Mouse (Mus musculus) megakaryocyte-erythroid progenitor cell, adult 5-6 weeks (primary cell): Measurements from ENCODE around the gene Pole4. TPM values are rescaled to one million over a fixed set of nuclear protein-coding genes. Genes with fewer than 3 reads are reported as not detected.
"Not testable (repeated sequence)": the region's sequence is repeated elsewhere in the genome, so short reads cannot be mapped to it uniquely, and the experiment has no call there.

Experiments
- ATAC-seq: replicated peaks from 2 replicates; pipeline ENCODE4 v1.8.0; 2016; ENCODE audit warnings: mild to moderate bottlenecking, inconsistent platforms; ENCODE audit not compliant: severe bottlenecking, poor library complexity, low FRiP score, low TSS enrichment
- total RNA-seq, 2 experiments: library from RNA; stranded (forward) in 1 of 2; stranded (reverse) in 1 of 2; fragments of 200-1000, 215-1000 nt in 1 of 2; fragments of >200 nt in 1 of 2; fragmentation: Nextera tagmentation in 1 of 2; gene quantifications; 2 replicates each; pipeline ENCODE4 v1.2.3; 2014 to 2017

Pole4 gene
- total RNA-seq, 2 experiments from 2014 or later, result 38.8 to 66.7 TPM

DNA sequence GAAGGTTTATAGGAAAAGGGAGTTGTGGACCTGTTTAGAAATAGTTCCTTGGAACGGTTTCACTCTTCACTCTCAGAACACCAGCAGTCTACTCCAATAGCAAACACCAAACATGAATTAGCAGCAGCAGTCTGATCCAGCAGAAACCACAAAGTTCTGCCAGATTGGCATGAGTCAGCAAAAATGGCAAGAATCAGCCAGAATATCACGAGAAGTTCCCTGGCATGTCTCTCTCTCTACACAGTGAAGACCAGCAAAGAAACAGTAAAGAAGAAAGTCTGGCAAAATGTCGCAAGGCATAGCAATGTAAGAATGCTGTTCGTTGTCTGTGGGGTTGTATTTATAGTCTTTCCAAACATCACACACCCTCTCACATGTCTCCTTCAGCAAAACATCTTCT, 11.0 kb upstream of the Pole4 start:
- ATAC-seq, result no peak

DNA sequence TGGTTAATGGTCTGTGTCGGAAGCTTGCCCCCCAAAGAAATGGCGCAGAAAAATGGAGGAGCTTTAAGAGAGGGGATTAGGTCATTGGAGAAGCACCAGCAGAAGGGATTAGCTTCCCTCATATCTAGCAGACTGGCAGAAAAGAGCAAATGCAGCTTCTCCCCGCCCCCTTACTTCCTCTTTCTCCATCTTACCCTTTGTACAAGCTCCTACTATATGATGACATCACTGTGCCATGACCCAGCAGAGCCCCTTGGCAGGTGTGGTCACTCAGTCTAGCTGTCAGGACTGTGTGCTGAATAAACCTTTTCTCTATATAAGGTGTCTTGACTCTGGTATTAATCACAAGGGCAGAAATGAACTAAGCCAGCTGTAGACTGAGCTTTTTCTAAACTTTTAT, 10.5 kb upstream of the Pole4 start:
- no peak for ATAC-seq

GRCm38 (mm10) chr6:82715253-82715652, 10.1 kb upstream of the Pole4 start:
- ATAC-seq, result no peak

- ATAC-seq, result no peak
Measured at GRCm38 (mm10) chr6:82714841-82715240, 9.7 kb upstream of the Pole4 start.

GRCm38 (mm10) chr6:82714243-82714642, 9.1 kb upstream of the Pole4 start:
- peak; percentile 93 for ATAC-seq

- no peak for ATAC-seq
Measured at GRCm38 (mm10) chr6:82707742-82708141, 2.6 kb upstream of the Pole4 start.

- ATAC-seq, result no peak
Measured at GRCm38 (mm10) chr6:82707241-82707640, 2.1 kb upstream of the Pole4 start.

DNA sequence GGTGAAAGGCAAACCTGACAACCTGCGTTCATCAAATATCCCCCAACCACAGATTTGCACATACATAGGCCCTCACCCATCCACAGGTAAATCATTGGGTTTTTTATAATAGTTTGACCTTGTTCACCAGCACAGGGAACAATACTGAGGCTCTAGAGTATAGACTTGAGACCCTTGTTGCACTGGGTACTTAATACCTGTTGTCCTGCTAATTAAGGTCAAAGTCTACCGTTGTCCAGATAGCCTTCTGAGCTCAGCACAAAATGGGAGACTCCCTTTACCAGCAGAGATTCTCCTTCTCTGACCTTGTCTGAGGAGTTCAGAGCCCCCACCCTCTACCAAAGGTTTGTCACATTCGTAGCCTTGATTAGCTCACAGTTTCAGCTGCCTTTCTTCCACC, 1.5 kb downstream of the Pole4 start:
- no peak for ATAC-seq

- ATAC-seq, result peak; percentile 99
Measured at GRCm38 (mm10) chr6:82702593-82703017, 2.6 kb downstream of the Pole4 start.

- no peak for ATAC-seq
Measured at GRCm38 (mm10) chr6:82701296-82701695, 3.9 kb downstream of the Pole4 start.

- no peak for ATAC-seq
Measured at GRCm38 (mm10) chr6:82699831-82700230, 5.3 kb downstream of the Pole4 start.

GRCm38 (mm10) chr6:82696736-82697135, 8.4 kb downstream of the Pole4 start:
- ATAC-seq, result no peak

DNA sequence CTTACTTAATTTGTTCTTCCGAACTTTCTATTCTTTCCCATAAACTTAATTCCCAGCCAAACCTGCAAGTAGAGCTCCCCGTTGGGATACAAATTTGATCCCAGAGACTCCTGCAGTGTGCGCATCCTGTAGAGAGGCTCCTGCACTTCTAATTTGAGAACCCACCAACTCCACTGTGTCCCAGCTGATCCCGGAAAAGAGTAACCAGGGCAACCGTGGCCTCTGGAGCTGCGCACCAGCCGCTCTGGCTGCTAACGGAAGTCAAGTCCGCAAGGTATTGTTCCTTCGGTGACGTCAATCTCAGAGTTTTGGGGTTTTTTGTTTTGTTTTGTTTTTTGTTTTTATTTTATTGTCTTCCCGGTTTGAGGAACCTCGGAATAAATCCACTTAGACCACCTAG, 10.5 kb downstream of the Pole4 start:
- ATAC-seq, result no peak

- ATAC-seq, result no peak
Measured at GRCm38 (mm10) chr6:82689474-82689873, 15.7 kb downstream of the Pole4 start.

DNA sequence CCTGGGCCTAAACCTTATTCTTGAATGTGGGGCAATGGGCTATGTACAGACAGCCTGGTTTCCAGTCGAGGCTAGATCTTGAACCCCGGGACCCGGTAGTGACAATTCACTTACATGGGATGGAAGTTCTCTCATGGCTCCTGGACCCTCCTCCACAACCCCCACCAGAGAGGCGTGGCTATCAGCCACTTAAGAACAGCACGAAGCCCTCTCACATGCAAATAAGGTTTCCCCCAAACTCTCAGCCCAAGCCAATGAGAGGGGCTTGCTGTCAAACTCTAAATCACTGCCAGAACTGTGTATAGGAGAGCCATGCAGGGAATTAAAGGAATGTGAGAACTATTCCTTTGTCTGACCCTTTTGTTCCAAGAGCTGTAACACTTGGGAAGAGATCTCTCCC, 16.6 kb downstream of the Pole4 start:
- not testable (repeated sequence) for ATAC-seq

DNA sequence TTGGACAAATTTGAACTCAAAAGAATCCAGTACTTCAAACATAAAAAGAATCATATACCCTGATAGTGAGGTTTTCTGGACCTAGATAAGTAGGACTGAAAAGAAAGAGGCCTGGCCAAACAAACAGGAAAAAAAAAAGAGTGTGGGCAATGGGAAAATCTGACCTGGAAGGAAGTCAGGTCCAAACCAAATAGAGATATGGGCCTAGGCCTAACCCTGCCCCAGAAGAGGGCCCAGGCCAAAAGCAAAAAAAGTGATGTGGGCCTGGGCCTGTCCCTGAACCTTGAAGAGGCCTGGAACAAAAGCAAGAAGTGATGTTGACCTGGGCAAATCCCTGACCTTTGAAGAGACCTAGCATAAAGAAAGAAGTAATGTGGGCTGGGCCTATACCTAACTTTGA, 21.0 kb downstream of the Pole4 start:
- no peak for ATAC-seq

DNA sequence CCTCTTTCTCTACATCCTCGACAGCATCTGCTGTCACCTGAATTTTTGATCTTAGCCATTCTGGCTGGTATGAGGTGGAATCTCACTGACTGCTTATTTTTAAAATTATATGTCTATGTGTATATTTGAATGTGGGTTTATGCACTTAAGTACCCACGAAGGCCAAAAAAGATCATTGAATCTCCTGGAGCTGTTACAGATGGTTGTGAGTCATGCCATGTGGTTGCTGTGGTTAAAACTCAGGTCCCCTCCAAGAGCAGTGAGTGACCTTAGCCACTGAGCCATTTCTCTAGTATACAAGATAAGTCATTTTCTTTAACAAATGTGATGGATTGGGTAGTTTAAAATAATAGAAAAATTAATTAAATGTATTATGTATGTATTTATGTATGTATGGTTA, 25.9 kb downstream of the Pole4 start:
- ATAC-seq, result not testable (repeated sequence)

GRCm38 (mm10) chr6:82677629-82678028, 27.5 kb downstream of the Pole4 start:
- ATAC-seq, result not testable (repeated sequence)

GRCm38 (mm10) chr6:82666480-82666879, 38.7 kb downstream of the Pole4 start:
- ATAC-seq, result no peak

GRCm38 (mm10) chr6:82653169-82653525, 52.0 kb downstream of the Pole4 start:
- ATAC-seq, result no peak

GRCm38 (mm10) chr6:82652521-82653168, 52.5 kb downstream of the Pole4 start:
- ATAC-seq, result peak; percentile 98

DNA sequence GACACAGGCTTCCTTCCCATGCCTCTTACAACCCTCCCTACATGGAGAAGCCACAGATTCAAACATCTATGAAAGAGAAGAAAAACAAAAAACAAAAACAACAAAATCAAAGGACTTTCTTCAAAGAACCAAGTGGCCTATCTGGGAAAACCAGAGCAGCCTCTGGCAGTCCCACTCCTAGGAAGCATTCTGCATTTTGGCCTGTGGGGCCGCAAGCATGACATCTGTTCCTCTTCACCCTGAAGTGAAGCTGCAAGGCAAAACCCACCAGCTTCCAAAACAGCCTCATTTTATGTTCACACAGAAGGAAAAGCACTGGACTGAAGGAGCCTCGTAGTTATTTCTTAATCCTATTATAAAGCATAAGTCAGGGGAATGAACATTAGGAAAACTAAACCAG, 56.1 kb downstream of the Pole4 start:
- ATAC-seq, result no peak
